In genomic region chr1:89621952-89622351, GRCm38 (mm10) we compare ENCODE assay signal across 8 mouse cellular contexts.
DNase-seq lines count a peak whose midpoint lies in the region; ATAC-seq and TF ChIP-seq lines count a peak whose summit lies in the region.

No protein-coding gene starts in this region.

- H3K9ac ChIP-seq in embryonic facial prominence, embryonic 15.5 days = no peak overlapping the region
- no peak overlapping the region for H3K9ac ChIP-seq in forebrain, embryonic 14.5 days (ENCODE audit: low read length)

- 70% methylated on average over 8 of the region's 8 CpGs for WGBS in embryonic facial prominence, embryonic 15.5 days
- WGBS in embryonic facial prominence, embryonic 10.5 days = 90% methylated on average over 8 of the region's 8 CpGs
- WGBS in forebrain, embryonic 14.5 days = 75% methylated on average over 8 of the region's 8 CpGs

- no peaks in the 10 kb centered on the region for H3K9me3 ChIP-seq in embryonic facial prominence, embryonic 15.5 days (replicated peaks)
- no peaks in the 10 kb centered on the region for H3K9me3 ChIP-seq in embryonic facial prominence, embryonic 10.5 days
- H3K9me3 ChIP-seq in forebrain, embryonic 14.5 days (replicated peaks; ENCODE audit: control insufficient read depth, low read length) = no peaks in the 10 kb centered on the region

- peaks cover 22% of the 10 kb centered on the region for H3K4me1 ChIP-seq in embryonic facial prominence, embryonic 15.5 days
- peaks cover 14% of the 10 kb centered on the region for H3K4me1 ChIP-seq in embryonic facial prominence, embryonic 10.5 days
- H3K4me1 ChIP-seq in forebrain, embryonic 14.5 days (ENCODE audit: control insufficient read depth, insufficient read depth, low read length) = no peaks in the 10 kb centered on the region

- no peak overlapping the region for H3K4me3 ChIP-seq in embryonic facial prominence, embryonic 15.5 days (replicated peaks)
- H3K4me3 ChIP-seq in embryonic facial prominence, embryonic 10.5 days = no peak overlapping the region
- peak overlapping the region; percentile 23; the same call in 1 of the 2 replicates for H3K4me3 ChIP-seq in gastrocnemius, adult 2 months
- no peak overlapping the region for H3K4me3 ChIP-seq in forebrain, embryonic 14.5 days (ENCODE audit: low read depth, low read length)

- no peak for ATAC-seq in embryonic facial prominence, embryonic 15.5 days (ENCODE audit: insufficient number of reproducible peaks, low FRiP score, low TSS enrichment, low read depth)
- no peak for ATAC-seq in granulocyte monocyte progenitor cell, adult 5-6 weeks (replicated peaks; ENCODE audit: poor library complexity, severe bottlenecking)
- ATAC-seq in forebrain, embryonic 14.5 days = no peak

- TF ChIP-seq CTCF in gastrocnemius, adult 2 months (IDR thresholded peaks at IDR 0.05) = no peak

- no peaks in the 10 kb centered on the region for H3K27me3 ChIP-seq in embryonic facial prominence, embryonic 15.5 days
- no peaks in the 10 kb centered on the region for H3K27me3 ChIP-seq in embryonic facial prominence, embryonic 10.5 days (replicated peaks; ENCODE audit: low read depth, poor library complexity, severe bottlenecking)
- no peaks in the 10 kb centered on the region for H3K27me3 ChIP-seq in forebrain, embryonic 14.5 days (replicated peaks; ENCODE audit: control insufficient read depth, insufficient read depth, low read length)

- DNase-seq in embryonic facial prominence, embryonic 10.5 days (ENCODE audit: low spot score) = no peak
- DNase-seq in adrenal gland, adult 2 months = peak; percentile 90
- peak; percentile 97 for DNase-seq in gastrocnemius, adult 2 months
- DNase-seq in heart, postnatal 4 days = peak; percentile 78
- no peak for DNase-seq in forebrain, embryonic 14.5 days (ENCODE audit: low spot score)
- DNase-seq in spleen, adult 12 weeks (ENCODE audit: low spot score) = no peak

- intact Hi-C loops in gastrocnemius, adult 2 months (cut with DNase I) = loop anchor here (5.0 kb wide), 1 partner anchor 85 kb away; no protein-coding TSS in a partner anchor

- no peak overlapping the region for H3K4me2 ChIP-seq in embryonic facial prominence, embryonic 15.5 days (replicated peaks)
- H3K4me2 ChIP-seq in forebrain, embryonic 14.5 days (ENCODE audit: low read length) = no peak overlapping the region

- no peaks in the 10 kb centered on the region for H3K36me3 ChIP-seq in embryonic facial prominence, embryonic 15.5 days
- peaks cover 27% of the 10 kb centered on the region; the same call in 1 of the 2 replicates for H3K36me3 ChIP-seq in embryonic facial prominence, embryonic 10.5 days (replicated peaks)
- 0 out of 2 replicates have a peak, but pooled peaks cover 5% of the 10 kb centered on the region for H3K36me3 ChIP-seq in forebrain, embryonic 14.5 days (ENCODE audit: control insufficient read depth, insufficient read depth, low read length)

- 0 out of 2 replicates have a peak overlapping the region, but pooled peaks have one; percentile 11 for H3K27ac ChIP-seq in embryonic facial prominence, embryonic 15.5 days (replicated peaks)
- no peak overlapping the region for H3K27ac ChIP-seq in embryonic facial prominence, embryonic 10.5 days (replicated peaks)
- peak overlapping the region; percentile 84 for H3K27ac ChIP-seq in gastrocnemius, adult 2 months
- no peak overlapping the region for H3K27ac ChIP-seq in forebrain, embryonic 14.5 days (ENCODE audit: low read depth, low read length)

Comparison
In these comparisons a context has a peak if more than half of its experiments do, and no peak if none do; other contexts are left out.
1. H3K27ac ChIP-seq: peak in embryonic facial prominence, embryonic 15.5 days (single experiment) and gastrocnemius, adult 2 months (single experiment); none in embryonic facial prominence, embryonic 10.5 days (single experiment) and forebrain, embryonic 14.5 days (single experiment).
2. DNase-seq: peak in adrenal gland, adult 2 months (single experiment), gastrocnemius, adult 2 months (single experiment) and heart, postnatal 4 days (single experiment); none in embryonic facial prominence, embryonic 10.5 days (single experiment), forebrain, embryonic 14.5 days (single experiment) and spleen, adult 12 weeks (single experiment).